Mouse (Mus musculus): Measurements from ENCODE around the gene Foxd3.

Gene Foxd3

DNA sequence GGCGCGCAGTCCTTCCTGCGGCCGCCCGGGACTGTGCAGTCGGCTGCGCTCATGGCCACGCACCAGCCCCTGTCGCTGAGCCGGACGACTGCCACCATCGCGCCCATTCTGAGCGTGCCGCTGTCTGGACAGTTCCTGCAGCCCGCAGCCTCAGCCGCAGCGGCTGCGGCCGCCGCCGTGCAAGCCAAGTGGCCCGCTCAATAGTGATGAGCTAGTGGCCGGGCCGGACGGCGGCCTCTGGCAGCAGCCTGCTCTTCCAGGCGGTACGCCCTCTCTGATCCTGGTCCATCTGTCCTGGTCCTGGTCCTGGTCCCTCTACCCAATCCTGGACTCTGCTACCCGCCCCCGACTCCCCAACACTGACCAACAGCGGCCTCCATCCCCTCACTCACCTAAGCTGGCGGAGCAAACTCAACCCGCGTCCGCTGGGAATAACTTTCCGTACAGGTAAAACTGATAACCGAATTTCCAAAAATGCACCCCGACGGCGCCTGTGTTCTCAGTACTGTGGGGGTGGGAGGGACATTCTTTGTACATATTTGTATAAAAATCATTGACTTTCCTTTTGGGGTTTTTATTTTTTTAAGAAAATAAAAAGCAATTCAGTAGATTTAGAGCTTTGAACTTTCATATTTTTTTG lies 1.9 kb downstream of the Foxd3 start:
- DNase-seq: no peak

DNA sequence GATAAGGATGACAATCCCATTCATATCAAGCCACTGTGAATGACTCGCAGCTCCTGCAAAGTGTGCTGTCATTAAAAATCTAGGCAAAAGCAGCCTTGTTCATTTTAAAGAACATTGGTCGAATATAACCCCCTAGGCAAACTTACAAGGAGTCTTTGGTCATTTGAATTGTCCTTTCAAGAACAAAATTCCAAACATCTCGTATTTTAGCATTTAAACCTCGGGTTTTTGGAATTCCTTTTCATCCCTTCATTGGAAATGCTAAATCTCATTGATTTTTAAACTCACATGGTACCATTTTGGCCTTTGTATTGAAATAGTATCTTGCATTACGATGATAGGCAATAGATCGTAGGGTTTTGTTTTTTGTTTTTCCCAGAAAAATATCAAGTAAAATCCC lies 2.8 kb downstream of the Foxd3 start:
- DNase-seq: no peak

DNA sequence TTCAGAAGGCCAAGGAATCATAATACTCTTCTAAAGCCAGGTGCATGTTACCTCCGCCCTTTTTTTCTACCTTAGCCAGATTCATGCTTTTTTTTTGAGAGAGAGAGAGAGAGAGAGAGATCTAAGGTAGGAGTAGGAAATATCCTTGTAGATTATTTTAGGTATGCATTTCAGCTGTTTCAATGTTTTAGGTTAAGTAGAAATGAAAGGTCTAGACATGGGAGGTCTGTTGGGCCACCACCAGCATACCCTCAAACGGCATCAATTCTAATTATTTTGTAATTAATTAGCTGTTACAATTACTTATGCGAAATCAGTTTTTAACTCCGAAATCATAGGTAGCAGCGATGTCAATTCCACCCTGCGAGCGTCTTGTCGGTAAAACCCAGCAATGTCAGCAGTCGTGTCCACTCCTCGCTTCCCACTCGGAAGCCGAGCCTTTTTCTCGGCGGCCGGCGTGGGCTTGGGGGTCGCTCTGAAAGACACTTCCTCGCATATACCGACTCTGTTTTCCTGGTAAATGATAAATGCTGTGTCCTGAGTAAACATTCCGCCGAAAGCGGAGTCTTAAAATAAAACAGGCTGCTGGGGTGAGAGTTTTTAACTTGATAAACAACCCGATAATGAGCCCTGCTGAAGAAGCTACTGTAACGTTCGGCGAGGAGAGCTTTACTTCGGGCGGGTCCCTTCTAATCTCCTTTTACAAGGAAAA lies 3.4 kb downstream of the Foxd3 start:
- no peak for DNase-seq

- no peak for DNase-seq
These were observed 4.0 kb downstream of the Foxd3 start for GRCm38 (mm10) chr4:99660073-99660611.

- peak; percentile 71 for DNase-seq
These were observed 4.9 kb downstream of the Foxd3 start for GRCm38 (mm10) chr4:99660981-99661380.

- DNase-seq: no peak
These were observed 5.9 kb downstream of the Foxd3 start for GRCm38 (mm10) chr4:99661956-99662355.

DNA sequence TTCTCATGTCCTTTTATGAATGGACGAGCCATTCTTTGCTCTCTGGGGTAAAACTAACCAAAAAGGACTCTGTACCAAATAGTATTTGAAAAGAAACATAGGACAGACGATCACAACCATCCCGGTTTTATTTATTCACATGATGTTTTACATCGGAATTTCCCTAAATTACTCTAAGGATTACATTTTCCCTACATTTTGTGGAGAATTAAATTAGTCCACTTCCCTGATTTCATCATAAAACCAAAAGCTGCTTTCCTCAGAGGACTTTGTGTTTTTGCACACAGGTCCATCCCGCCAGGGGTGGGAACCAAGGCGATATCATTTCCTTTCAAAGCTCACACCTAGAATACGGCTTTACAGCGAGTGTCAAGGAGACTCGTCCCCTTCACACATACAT lies 6.3 kb downstream of the Foxd3 start:
- DNase-seq: no peak

DNA sequence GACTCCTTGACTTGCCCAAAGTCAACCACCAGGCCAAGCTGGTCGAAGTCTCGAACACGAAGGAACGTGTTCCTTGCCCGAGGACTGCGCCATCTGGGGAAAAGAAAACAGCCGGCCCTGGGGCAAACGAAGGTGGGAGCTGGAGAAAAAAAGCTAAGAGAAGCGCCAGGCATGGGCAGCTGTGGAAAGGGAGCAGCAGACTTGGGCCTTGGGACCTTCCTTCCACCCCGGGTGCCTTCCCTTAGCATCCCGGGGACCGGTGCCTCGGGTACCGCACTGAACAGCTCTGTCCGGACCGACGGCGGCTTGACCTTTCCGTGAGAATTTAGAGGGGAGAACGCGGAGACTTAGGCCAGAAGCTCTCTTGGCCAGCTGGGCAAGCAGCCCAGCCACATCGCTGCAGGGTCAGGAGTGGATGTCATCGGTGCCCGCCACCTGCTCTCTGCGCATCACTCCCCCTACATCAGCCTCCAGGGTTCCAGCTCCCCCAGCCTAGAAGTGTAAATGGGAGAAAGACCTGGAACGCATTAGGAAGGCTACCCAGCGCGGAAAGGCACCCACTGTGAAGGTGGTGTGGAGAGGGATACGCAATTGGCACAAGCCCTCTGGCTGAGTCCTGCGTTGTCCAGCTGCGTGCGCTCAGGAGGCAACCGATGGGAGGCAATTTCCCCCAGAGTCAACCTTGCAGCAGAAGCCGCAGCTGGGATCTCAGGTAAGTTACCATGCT lies 6.9 kb downstream of the Foxd3 start:
- DNase-seq: no peak

DNA sequence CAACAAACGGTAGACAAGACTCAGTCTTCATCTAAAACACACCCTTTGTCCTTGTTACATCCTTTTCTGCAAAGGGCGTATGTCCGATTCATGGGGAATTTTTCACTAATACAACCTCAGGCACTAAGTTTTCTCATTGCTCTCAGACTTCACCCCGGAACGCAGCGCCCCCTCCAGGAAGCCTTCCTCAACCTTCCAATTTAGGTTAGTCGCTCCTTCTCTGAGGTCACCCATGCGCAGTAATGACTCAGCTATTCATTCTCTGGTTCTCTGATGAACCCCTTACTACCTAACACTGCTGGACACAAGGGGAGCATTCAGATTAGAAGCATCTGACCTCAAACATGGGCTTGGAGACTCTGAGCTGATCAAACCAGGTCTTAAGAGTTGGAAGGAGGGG lies 7.6 kb downstream of the Foxd3 start:
- no peak for DNase-seq

GRCm38 (mm10) chr4:99670203-99670851 lies 14.2 kb downstream of the Foxd3 start:
- DNase-seq: no peak

- no peak for DNase-seq
These were observed 19.1 kb downstream of the Foxd3 start for GRCm38 (mm10) chr4:99675191-99675590.

- DNase-seq: no peak
These were observed 27.8 kb downstream of the Foxd3 start for GRCm38 (mm10) chr4:99683941-99684340.

GRCm38 (mm10) chr4:99686308-99686707 lies 30.2 kb downstream of the Foxd3 start:
- no peak for DNase-seq
